Mouse (Mus musculus) lung, postnatal 14 days (tissue): ENCODE data around the gene Gfod1.
A peak's percentile ranks its signal among the peaks of the same experiment; 100 is the strongest.

Experiments used
- DNase-seq: peaks from one replicate; pipeline ENCODE4 v3.0.0; 2021

The Gfod1 gene

DNA sequence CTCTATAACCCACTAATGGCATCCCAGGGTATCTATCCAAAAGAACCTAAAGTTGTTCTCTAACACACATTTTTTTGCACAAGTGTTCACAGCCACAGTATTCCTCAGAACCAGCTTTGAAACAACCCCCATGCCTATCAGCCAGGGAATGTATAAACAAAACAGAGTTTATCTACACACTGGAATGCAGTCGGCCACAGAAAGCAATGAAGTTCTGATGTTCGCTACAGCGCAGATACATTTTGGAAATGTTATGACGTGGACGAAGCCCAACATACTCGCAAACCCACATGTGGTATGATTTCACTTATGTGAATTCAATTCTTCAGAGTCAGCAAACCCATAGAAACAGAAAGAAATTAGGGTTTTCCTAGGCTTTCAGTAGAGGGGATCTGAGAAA lies 75.8 kb downstream of the Gfod1 start:
- DNase-seq, result no peak

GRCm38 (mm10) chr13:43226041-43226440 lies 77.9 kb downstream of the Gfod1 start:
- no peak for DNase-seq

- no peak for DNase-seq
Measured at GRCm38 (mm10) chr13:43225161-43225560, 78.8 kb downstream of the Gfod1 start.

DNA sequence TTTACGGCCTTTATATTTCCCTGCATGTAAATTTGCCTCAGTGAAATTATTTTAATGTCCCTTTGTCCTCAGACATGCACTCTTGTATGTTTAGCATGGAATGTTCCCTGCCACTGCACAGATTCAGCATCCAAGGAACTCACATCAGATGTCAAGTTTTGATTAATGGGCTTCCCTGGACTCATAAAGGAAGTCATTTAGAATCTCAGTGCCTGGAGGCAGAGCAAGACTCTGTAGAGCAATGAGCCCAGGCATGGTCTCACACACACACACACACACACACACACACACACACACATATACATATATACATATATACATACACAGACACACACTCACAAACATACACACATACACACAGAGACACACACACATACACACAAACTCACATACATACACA lies 81.9 kb downstream of the Gfod1 start:
- no peak for DNase-seq

DNA sequence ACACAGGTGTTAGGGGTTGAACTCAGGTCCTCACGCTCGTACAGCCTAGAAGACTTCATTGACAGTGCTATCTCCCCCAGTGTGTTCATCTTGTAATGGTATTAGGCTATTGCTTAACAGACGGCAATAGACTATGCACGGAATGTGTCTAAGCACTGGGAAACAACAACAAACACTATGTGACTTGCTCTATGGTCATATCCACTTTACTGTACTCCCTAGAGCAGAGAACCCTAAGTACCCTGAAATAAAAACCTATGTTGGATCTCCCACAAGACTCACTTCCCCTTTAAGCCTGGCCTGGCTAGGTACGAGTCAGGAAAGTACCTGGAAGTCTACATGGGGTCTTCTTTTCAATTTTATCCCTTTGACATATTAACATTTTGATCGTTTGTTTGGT lies 82.7 kb downstream of the Gfod1 start:
- DNase-seq, result no peak

DNA sequence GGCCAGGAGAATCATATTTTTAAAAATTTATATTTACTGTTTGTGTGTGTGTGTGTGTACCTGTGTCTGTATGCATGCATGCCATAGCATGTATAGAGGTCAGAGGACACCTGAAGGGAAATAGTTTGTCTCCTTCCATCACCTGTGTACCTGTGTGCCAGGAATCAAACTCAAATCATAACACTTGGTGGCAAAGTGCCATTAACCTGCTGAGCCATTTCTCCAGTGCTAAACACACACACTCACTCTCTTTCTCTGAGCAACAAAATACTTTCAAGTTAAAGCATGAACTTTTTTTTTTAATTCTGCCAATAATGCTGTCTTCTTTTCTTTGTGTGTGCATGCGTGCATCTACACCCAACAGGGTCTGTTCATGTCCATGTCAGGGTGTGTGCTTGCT lies 83.3 kb downstream of the Gfod1 start:
- DNase-seq, result no peak

GRCm38 (mm10) chr13:43218764-43219163 lies 85.2 kb downstream of the Gfod1 start:
- DNase-seq, result peak; percentile 51

DNA sequence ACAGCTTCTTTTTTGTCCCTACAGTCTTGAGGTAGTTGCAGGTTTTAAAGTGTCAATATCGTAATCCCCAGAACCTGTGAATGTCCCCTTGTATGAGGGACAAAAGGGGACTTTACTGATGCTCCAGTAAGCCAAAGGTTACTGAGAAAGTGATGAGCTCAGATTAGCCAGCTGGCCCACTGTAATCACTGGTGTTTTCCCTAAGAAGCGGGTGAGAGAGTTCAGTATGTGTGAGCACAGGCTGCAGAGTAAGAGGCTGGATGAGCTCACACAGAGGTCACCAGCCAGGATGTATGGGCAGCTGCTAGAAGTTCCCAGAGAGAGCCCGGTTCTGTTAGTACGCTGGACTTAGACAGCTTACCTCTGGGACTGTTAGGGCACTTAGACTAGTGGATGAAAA lies 85.7 kb downstream of the Gfod1 start:
- no peak for DNase-seq

DNA sequence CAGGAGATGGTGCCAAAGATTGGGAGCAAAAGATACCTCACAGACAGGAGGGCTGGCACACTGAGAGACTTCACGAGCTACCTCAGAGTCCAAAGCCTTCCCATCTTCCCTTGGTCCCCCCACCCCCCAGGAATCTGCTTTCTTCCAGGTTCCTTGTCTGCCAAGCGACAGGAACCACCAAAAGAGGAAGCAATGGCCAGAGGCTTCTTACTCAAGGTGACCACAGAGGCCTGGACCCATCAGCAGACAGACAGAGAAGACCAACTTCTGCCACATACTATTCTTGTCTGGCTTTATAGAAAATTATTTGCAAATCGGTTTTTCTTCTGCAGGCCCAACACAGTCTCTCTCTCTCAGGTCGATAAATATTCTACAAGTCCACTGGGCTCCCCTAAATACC lies 86.3 kb downstream of the Gfod1 start:
- DNase-seq, result no peak

DNA sequence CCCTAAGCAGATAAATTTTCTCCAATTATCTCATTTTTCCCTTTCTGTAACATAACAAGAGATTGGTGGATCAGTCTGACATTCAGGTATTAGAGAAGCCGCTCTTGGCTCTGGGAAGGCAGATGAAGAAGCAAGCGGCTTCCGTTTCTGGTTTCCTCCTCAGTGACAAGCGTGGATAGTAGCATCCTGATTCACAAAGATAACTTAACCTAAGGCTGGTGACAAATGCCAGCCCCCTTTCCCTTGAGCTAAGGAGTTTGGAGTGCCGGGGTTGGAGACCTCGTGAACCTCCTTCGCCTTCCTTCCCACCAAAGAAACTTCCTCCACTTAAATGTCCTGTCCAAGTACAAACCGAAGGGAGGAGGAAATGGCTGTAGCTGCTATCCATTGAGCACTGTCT lies 86.9 kb downstream of the Gfod1 start:
- DNase-seq, result no peak

DNA sequence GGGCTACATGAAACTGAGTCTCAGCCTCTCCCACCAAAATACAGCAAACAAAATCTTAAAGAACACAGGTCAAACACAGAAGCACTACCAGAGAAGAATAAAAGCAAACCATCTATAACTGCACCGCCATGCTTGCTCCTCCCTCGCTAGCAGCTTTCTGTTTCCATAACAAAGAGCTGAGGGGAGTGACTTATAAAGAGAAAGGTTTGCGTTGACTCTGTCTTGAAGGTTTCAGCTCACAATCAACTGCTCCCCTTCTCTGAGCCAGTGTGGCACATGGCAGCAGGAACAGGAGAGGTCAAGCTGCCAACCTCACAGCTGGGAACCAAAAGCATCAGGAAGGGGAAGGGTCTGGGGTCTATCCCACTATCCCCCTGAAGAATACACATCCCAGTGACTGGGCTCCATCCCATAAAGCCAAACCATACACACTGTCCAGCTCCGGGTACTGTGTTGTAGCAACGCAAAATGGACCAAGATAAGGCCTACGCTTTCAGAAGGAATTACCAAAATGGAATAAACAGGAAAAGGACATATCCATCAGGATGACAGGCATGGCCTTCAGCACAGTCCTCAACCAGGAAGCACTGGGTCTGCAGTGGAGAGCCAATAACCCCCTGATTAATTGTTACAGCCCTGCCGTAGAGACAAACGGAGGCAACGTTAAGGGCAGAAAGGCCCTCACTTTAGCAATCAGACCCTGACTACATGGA lies 87.8 kb downstream of the Gfod1 start:
- no peak for DNase-seq

- no peak for DNase-seq
Measured at GRCm38 (mm10) chr13:43215144-43215993, 88.6 kb downstream of the Gfod1 start.

- DNase-seq, result no peak
Measured at GRCm38 (mm10) chr13:43212338-43212737, 91.6 kb downstream of the Gfod1 start.

GRCm38 (mm10) chr13:43210956-43211355 lies 93.0 kb downstream of the Gfod1 start:
- DNase-seq, result no peak

- DNase-seq, result no peak
Measured at GRCm38 (mm10) chr13:43209560-43209959, 94.4 kb downstream of the Gfod1 start.

GRCm38 (mm10) chr13:43208914-43209439 lies 95.0 kb downstream of the Gfod1 start:
- DNase-seq, result no peak

GRCm38 (mm10) chr13:43206118-43206683 lies 97.8 kb downstream of the Gfod1 start:
- no peak for DNase-seq

GRCm38 (mm10) chr13:43203641-43204040 lies 100.3 kb downstream of the Gfod1 start:
- DNase-seq, result peak; percentile 46

- peak; percentile 54 for DNase-seq
Measured at GRCm38 (mm10) chr13:43203234-43203633, 100.7 kb downstream of the Gfod1 start.

GRCm38 (mm10) chr13:43202351-43202750 lies 101.6 kb downstream of the Gfod1 start:
- DNase-seq, result no peak

- peak; percentile 51 for DNase-seq
Measured at GRCm38 (mm10) chr13:43201033-43201432, 102.9 kb downstream of the Gfod1 start.

DNA sequence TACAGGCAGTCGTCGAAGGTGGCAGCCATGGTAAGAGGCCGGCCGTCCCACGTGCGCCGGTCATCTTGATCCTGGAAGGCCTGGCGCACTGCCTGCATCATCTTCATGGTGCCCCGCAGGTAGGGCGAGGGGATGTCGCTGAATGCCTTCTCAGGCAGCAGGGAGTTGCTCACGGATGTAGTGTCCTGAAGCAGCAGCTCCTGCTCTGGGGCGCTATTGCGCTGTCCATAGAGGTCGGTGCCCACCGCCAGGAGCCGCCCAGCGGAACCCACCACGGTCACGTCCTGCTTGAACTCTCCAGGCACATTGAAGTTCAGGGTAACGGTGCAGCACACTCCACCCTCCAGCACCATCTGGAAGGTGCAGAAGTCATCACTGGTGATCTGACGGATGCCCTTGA lies 103.5 kb downstream of the Gfod1 start:
- no peak for DNase-seq

DNA sequence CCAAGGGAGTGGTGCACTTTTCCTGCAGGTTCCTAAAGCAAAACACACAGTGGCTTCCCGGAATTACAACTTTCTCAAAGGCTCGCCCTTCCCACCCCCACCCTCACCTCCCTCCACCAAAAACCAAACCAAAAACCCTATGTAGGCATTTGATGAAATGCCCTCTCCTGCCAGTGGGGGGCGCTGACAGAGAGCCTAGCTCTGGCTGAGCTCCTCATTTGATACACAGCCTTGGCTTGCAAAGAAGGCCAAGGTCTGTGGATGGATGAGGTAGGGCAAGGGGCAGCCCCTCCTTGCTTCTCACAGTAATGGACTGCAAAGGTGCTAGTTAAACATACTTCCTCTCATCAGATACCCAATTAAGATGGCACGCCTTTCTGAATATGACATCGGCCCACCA lies 104.2 kb downstream of the Gfod1 start:
- peak; percentile 65 for DNase-seq

DNA sequence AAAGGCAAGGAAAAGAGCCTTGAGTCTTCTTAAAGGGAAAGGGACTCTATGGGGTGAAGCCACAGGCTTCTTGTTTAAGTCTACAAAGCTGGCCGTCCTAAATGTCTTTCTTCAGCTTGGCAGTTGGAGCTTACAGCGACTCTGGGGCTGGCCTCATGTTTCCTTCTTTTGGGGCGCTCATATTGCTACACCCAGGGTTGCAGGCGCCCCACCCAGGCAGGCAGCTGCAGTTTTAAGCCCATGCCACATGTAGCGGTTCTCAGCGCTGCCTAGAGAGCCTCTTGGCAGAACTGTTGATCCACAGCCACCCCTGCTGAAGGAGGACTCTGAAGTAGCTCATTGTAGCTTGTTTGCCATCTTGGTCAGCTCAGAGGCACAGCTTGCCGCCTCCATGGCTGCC lies 104.7 kb downstream of the Gfod1 start:
- no peak for DNase-seq
